ENCODE assay signal across 9 mouse cellular contexts in genomic region chr1:181466601-181467320, GRCm38 (mm10). TPM values are rescaled to one million over a fixed set of nuclear protein-coding genes. Genes with fewer than 3 reads are reported as not detected.
A peak's percentile ranks its signal among the peaks of the same experiment; 100 is the strongest.
DNase-seq lines count a peak whose midpoint lies in the region; ATAC-seq and TF ChIP-seq lines count a peak whose summit lies in the region.
"Had no signal": no experiment of that assay in that cellular context is flagged by ENCODE, and none has a peak within 500 bp of the region (broad histone marks: within the 10 kb centered on the region; RNA-seq: fewer than 3 reads in every experiment).

No protein-coding gene starts in this region.

- no peak for ATAC-seq in lung, postnatal 0 days
- peak; percentile 69 for ATAC-seq in heart, embryonic 15.5 days (replicated peaks; ENCODE audit: insufficient number of reproducible peaks, insufficient read depth, low FRiP score, low read depth)

- peak; percentile 16 for DNase-seq in lung, postnatal 0 days (ENCODE audit: low spot score)
- no peak for DNase-seq in lung, adult 18-20 months
- DNase-seq in layer of hippocampus, postnatal 10 days (ENCODE audit: low spot score in 2 of 2) = peak; percentile 61 to 68
- DNase-seq in right cerebral cortex, postnatal 36 days (ENCODE audit: low spot score in 2 of 2) = peak; percentile 56 to 64
- no peak for DNase-seq in thymus, postnatal 10 days (ENCODE audit: low spot score in 2 of 2)
- DNase-seq in gastrocnemius, postnatal 14 days = no peak
- DNase-seq in spleen, postnatal 10 days (ENCODE audit: low spot score in 2 of 2) = no peak

- H3K27me3 ChIP-seq in lung, postnatal 0 days (replicated peaks; ENCODE audit: insufficient read depth, low read length) = no peaks in the 10 kb centered on the region
- H3K27me3 ChIP-seq in heart, embryonic 15.5 days = no peaks in the 10 kb centered on the region

- H3K4me1 ChIP-seq in lung, postnatal 0 days (ENCODE audit: insufficient read depth, low read depth, low read length) = no peaks in the 10 kb centered on the region
- peaks cover 19% of the 10 kb centered on the region for H3K4me1 ChIP-seq in heart, embryonic 15.5 days (replicated peaks)

- H3K9me3 ChIP-seq in lung, postnatal 0 days (ENCODE audit: low read length) = peaks cover 4% of the 10 kb centered on the region; the same call in 1 of the 2 replicates
- no peaks in the 10 kb centered on the region; the same call in 1 of the 2 replicates for H3K9me3 ChIP-seq in heart, embryonic 15.5 days (replicated peaks)

- WGBS in lung, postnatal 0 days = 46% methylated on average over 17 of the region's 17 CpGs
- WGBS in heart, embryonic 15.5 days = 28% methylated on average over 17 of the region's 17 CpGs

- no peak overlapping the region for H3K9ac ChIP-seq in lung, postnatal 0 days (replicated peaks; ENCODE audit: low read depth)
- no peak overlapping the region for H3K9ac ChIP-seq in heart, embryonic 15.5 days

- H3K4me3 ChIP-seq in lung, postnatal 0 days (ENCODE audit: low read depth, low read length) = no peak overlapping the region
- H3K4me3 ChIP-seq in heart, embryonic 15.5 days = peak overlapping the region; percentile 27

- no peak for TF ChIP-seq EP300 in lung, postnatal 0 days (IDR thresholded peaks at IDR 0.05)

- TF ChIP-seq CTCF in lung, postnatal 0 days (IDR thresholded peaks at IDR 0.05) = no peak

- intact Hi-C loops in gastrocnemius, postnatal 14 days (cut with DNase I; ENCODE audit: low total_unique reads) = no loop called here

- no peaks in the 10 kb centered on the region for H3K36me3 ChIP-seq in lung, postnatal 0 days (ENCODE audit: insufficient read depth, low read length)
- H3K36me3 ChIP-seq in heart, embryonic 15.5 days = no peaks in the 10 kb centered on the region

- no peak overlapping the region for H3K27ac ChIP-seq in lung, postnatal 0 days (ENCODE audit: low read length)
- peak overlapping the region; percentile 73 for H3K27ac ChIP-seq in heart, embryonic 15.5 days

- H3K4me2 ChIP-seq in lung, postnatal 0 days (replicated peaks; ENCODE audit: low read depth, low read length) = no peak overlapping the region
- H3K4me2 ChIP-seq in heart, embryonic 15.5 days = peak overlapping the region; percentile 54

RNA-seq across cellular contexts. Expression of gene Ccdc121, which starts 44.5 kb away (rescaled TPM):
- 0.86 and 1.6 TPM in 2 replicates for polyA plus RNA-seq in lung, postnatal 0 days (2015; fragmentation: Nextera tagmentation; extraction: Ambion mirVana)
- 0.24 and 0.34 TPM in 2 replicates for polyA plus RNA-seq in heart, embryonic 15.5 days (2015; fragmentation: Nextera tagmentation; extraction: Ambion mirVana)
- total RNA-seq in layer of hippocampus, postnatal 10 days (2021) = under 1 TPM; 0.32 to 0.47 TPM
- not detected for total RNA-seq in gastrocnemius, postnatal 14 days (2021)
- polyA plus RNA-seq: embryonic facial prominence, embryonic 11.5 days had no signal

Comparison
In these comparisons a context has a peak if more than half of its experiments do, and no peak if none do; other contexts are left out.
1. DNase-seq: peak in lung, postnatal 0 days (single experiment), layer of hippocampus, postnatal 10 days (2 of 2) and right cerebral cortex, postnatal 36 days (2 of 2); none in lung, adult 18-20 months (0 of 2), thymus, postnatal 10 days (0 of 2), gastrocnemius, postnatal 14 days (single experiment) and spleen, postnatal 10 days (0 of 2).